Mouse (Mus musculus): ENCODE results near the gene Tmub2.
"Not testable (repeated sequence)": the region's sequence is repeated elsewhere in the genome, so short reads cannot be mapped to it uniquely, and the experiment has no call there.

Gene Tmub2

DNA sequence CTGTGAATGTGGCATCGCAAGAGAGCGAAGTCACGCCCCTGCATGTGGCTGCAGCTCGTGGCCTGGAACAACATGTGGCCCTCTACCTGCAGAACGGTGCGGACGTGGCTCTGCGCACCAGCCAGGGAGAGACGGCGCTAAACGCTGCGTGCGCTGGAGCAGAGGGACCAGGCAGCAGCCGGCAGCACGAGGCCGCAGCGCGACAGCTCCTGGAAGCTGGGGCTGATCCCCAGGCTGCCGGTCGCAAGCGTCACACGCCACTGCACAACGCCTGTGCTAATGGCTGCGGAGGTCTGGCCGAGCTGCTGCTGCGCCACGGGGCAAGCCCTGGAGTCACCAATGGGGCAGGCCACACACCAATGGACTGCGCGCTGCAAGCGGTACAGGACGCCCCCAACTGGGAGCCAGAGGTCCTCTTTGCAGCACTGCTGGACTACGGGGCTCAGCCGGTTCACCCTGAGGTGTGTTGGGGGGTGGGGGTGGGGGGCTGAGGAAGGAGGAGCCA, 8.3 kb upstream of the Tmub2 start:
- no peak; the same call in 1 of the 2 replicates for ATAC-seq (ENCODE audit: insufficient number of reproducible peaks, low FRiP score, low TSS enrichment)

- ATAC-seq (ENCODE audit: insufficient number of reproducible peaks, low FRiP score, low TSS enrichment): no peak
These were observed 7.0 kb upstream of the Tmub2 start for GRCm38 (mm10) chr11:102277754-102278153.

GRCm38 (mm10) chr11:102279595-102279994, 5.1 kb upstream of the Tmub2 start:
- ATAC-seq (ENCODE audit: insufficient number of reproducible peaks, low FRiP score, low TSS enrichment): no peak

DNA sequence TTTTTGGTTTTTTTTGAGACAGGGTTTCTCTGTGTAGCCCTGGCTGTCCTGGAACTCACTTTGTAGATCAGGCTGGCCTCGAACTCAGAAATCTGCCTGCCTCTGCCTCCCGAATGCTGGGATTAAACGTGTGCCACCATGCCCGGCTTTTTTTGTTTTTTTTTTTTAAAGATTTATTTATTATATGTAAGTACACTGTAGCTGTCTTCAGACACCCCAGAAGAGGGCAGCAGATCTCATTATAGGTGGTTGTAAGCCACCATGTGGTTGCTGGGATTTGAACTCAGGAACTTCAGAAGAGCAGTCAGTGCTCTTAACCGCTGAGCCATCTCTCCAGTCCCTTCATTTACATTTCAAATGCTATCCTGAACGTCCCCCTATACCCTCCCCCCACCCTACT, 4.5 kb upstream of the Tmub2 start:
- not testable (repeated sequence) for ATAC-seq (ENCODE audit: insufficient number of reproducible peaks, low FRiP score, low TSS enrichment)

GRCm38 (mm10) chr11:102283922-102284321, 809 bp upstream of the Tmub2 start:
- ATAC-seq (ENCODE audit: insufficient number of reproducible peaks, low FRiP score, low TSS enrichment): no peak

- peak; percentile 59; the same call in 1 of the 2 replicates for ATAC-seq (ENCODE audit: insufficient number of reproducible peaks, low FRiP score, low TSS enrichment)
These were observed 534 bp downstream of the Tmub2 start for GRCm38 (mm10) chr11:102285095-102285834.

- no peak for ATAC-seq (ENCODE audit: insufficient number of reproducible peaks, low FRiP score, low TSS enrichment)
These were observed 2.8 kb downstream of the Tmub2 start for GRCm38 (mm10) chr11:102287485-102287884.

DNA sequence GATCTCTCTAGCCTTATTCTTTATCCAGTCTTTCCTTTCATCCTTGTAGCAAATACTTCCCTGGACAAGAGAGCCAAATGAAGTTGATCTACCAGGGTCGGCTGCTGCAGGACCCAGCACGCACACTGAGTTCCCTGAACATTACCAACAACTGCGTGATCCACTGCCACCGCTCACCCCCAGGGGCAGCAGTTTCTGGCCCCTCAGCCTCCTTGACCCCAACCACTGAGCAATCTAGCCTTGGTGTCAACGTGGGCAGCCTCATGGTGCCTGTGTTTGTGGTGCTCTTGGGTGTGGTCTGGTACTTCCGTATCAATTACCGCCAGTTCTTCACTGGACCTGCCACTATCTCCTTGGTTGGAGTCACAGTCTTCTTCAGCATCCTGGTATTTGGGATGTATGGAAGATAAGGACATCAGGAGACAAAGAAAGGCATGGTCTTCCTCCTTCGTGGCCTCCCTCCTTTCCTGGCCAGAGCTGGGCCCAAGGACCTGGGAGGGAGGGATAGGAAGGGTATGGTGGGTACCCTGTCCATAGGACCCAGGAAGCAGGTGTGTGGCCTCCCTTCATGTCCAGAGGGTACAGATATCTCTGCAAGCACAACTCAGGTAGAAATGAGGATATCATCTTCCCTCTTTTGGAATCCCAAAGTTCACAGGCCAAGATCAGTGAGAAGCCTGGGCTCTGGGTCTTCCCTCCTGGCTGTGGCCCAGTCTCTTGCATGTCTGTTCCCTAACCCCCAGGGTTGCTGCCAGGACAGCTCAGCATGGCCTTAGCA, 3.5 kb downstream of the Tmub2 start:
- no peak for ATAC-seq (ENCODE audit: insufficient number of reproducible peaks, low FRiP score, low TSS enrichment)

- no peak for ATAC-seq (ENCODE audit: insufficient number of reproducible peaks, low FRiP score, low TSS enrichment)
These were observed 4.2 kb downstream of the Tmub2 start for GRCm38 (mm10) chr11:102288913-102289312.

GRCm38 (mm10) chr11:102289511-102290100, 4.9 kb downstream of the Tmub2 start:
- no peak for ATAC-seq (ENCODE audit: insufficient number of reproducible peaks, low FRiP score, low TSS enrichment)

DNA sequence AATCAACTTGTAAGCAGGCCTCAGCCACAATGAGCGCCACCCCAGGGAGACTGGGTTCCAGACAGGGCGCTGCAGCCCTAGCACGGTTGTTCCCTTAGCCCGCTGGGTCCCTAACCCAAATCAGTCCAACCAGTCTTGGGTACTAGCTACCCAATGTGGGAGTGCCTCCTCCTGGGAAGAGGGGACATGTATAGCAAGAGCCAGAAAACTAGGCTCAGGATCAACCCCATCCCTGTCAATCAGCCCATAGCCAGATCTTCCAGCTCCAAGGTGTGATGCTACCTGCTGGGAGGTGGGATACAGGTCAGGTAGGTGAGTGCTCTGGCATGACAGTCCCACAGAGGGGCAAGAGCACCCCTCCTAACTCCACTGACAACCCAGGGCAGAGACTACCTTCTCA, 5.4 kb downstream of the Tmub2 start:
- ATAC-seq (ENCODE audit: insufficient number of reproducible peaks, low FRiP score, low TSS enrichment): no peak

- no peak for ATAC-seq (ENCODE audit: insufficient number of reproducible peaks, low FRiP score, low TSS enrichment)
These were observed 6.4 kb downstream of the Tmub2 start for GRCm38 (mm10) chr11:102291051-102291535.

- ATAC-seq (ENCODE audit: insufficient number of reproducible peaks, low FRiP score, low TSS enrichment): no peak
These were observed 9.2 kb downstream of the Tmub2 start for GRCm38 (mm10) chr11:102293971-102294370.

DNA sequence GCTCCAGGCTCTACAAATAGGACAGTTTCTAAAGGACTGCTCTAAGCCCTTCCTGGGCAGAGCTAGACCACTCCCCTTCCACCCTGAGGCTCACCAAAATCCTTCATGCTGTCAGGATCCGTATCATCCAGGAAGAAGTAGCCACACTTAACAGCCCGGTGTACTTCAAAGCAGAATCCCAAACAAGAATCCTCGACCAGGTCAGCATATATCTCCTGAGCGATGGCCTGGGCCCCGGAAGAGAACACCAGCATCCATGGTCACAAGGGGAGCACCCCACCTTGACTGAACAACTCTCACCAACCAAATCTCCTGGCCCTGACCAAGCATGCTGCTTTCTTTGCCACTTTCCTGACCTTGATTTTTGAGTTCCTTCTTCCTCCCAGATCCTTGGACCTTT, 9.7 kb downstream of the Tmub2 start:
- no peak for ATAC-seq (ENCODE audit: insufficient number of reproducible peaks, low FRiP score, low TSS enrichment)

DNA sequence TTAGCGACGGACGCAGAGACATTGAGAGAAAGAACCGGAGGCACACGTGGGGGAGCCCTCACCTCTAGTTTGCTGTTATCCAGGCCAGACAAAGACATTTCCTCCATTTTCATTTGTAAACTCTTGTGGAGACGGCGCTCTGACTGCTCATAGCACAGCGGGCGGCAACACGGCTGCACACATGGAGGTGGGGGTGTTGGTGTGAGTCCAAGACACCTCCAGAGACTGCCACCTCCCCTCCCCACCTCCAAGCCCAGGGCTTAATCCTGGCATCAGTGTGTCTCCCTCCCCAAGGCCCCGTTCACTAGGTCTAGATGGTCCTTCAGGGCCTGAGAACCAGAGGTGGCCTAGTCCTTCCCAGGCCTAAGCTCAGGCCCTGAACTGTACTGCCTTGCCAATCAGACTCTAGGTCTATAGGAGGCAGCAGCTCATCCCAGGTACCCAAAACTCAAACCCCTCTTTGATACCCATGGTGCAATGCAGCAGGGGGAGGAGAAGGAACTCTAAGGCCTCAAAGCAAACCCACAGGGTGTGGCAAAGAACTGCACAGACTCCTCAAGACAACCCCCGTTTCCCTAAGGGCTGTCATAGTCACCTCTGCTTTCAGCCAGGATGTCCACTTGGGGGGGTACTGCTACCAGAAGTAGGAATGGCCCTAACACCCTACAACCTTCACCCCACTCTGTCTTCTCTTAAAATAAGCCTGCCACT, 10.3 kb downstream of the Tmub2 start:
- no peak for ATAC-seq (ENCODE audit: insufficient number of reproducible peaks, low FRiP score, low TSS enrichment)

DNA sequence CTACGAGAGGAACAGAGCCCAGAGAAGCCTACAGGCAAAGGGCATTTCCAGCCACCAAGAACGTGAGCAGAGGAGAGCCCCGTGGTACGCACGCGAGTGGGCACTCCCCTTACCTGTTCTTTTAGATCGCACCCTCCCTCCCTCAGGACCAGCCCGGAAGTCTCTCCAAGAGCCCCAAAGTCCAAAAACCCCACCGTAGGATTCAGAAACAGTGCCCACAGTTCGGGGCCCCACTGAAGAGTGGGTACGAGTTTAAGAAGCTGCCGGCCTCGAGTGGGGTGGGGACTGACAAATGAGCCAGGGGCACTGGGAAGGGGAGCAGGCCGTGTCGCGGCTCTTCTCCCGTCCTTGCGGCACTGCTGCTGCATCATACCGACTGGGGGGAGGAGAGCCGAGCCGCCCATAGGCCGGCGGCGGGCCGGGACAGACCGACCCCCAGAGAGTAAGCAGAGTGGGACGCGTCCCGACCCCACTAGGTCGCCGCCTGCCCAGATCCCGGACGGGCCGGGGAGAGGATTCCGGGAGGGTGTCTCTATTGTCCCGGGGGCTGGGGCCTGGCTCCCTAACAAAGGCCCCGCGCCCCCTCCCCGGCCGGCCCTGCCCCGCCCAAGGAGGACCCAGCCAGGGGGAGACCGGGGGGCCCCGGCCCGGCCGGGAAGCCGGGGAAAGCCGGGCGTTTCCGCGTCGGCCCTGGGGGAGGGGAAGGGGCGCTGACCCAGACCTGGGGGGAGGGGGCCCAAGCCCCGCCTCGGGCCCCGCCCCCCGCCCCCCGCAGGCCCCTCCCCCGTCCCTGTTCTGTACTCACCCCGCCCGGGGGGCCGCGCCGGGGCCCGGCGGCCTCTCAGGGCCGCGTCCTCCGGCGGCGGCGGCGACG, 11.1 kb downstream of the Tmub2 start:
- ATAC-seq (ENCODE audit: insufficient number of reproducible peaks, low FRiP score, low TSS enrichment): no peak

GRCm38 (mm10) chr11:102296491-102297472, 12.1 kb downstream of the Tmub2 start, which contains the start of gene Atxn7l3:
TSS of gene Atxn7l3 (minus strand) at chr11:102296631.
- ATAC-seq (ENCODE audit: insufficient number of reproducible peaks, low FRiP score, low TSS enrichment): peak; percentile 90
